Mouse (Mus musculus) brain, embryonic 14.5 days (tissue): ENCODE measurements around the gene AI413582.
A peak's percentile ranks its signal among the peaks of the same experiment; 100 is the strongest.

Experiments
- CTCF ChIP-seq: fragments of 200-500 bp; IDR thresholded peaks from 2 replicates; pipeline ENCODE4 v1.5.1; 2012; ENCODE audit warnings: inconsistent platforms, mild to moderate bottlenecking, moderate library complexity, borderline replicate concordance; ENCODE audit not compliant: insufficient read depth, insufficient read length; ENCODE audit errors: extremely low read depth
- POLR2A ChIP-seq: fragments of 200-500 bp; IDR thresholded peaks from 2 replicates; pipeline ENCODE4 v1.6.1; 2012; ENCODE audit warnings: mild to moderate bottlenecking, inconsistent platforms, borderline replicate concordance; ENCODE audit not compliant: poor library complexity, insufficient read depth, insufficient read length, severe bottlenecking; ENCODE audit errors: extremely low read depth

DNA sequence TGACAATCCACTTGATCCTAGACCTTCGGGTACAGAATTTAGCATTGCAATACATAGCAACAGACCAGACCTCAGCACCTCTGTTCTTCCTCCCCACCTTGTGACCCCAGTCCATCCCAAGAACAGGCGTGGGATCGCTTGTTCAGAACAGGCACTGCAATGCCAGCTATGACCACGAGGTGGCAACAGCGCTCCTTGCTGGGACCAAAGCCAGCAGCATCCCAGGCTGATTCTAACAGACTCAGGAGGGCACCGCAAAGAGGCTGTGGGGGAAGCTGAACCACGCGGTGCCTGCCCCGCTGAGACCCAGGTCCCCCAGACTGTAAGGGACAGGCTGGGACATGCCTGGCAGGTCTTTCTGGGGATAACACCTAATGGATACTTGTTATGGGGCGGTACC is 30.8 kb downstream of the AI413582 start:
- TF ChIP-seq POLR2A (no peak), CTCF (peak; percentile 100)
